Mouse (Mus musculus) hindbrain, embryonic 15.5 days (tissue): ENCODE measurements around the gene Olfr1079. TPM values are rescaled to one million over a fixed set of nuclear protein-coding genes. Genes with fewer than 3 reads are reported as not detected.
"Not testable (repeated sequence)": the region's sequence is repeated elsewhere in the genome, so short reads cannot be mapped to it uniquely, and the experiment has no call there.

Source experiments
- ATAC-seq: fragments of 200-750 bp; cut with Nextera tagmentation; 2 replicates; pipeline ENCODE4 v1.8.0; 2017; ENCODE audit warnings: low read depth, moderate number of reproducible peaks, moderate TSS enrichment; ENCODE audit not compliant: low FRiP score
- H3K27ac ChIP-seq: fragments of 300-500 bp; sonication (generic); replicated peaks from 2 replicates; pipeline ENCODE4 v1.5.1; 2015; ENCODE audit warnings: mild to moderate bottlenecking, inconsistent platforms
- H3K27me3 ChIP-seq: fragments of 300-500 bp; sonication (generic); 2 replicates; pipeline ENCODE4 v1.6.1; 2015; ENCODE audit warnings: control low read depth, inconsistent platforms
- H3K36me3 ChIP-seq: fragments of 300-500 bp; sonication (generic); 2 replicates; pipeline ENCODE4 v1.6.1; 2015; ENCODE audit warnings: control low read depth, inconsistent platforms
- H3K4me1 ChIP-seq: fragments of 300-500 bp; sonication (generic); replicated peaks from 2 replicates; pipeline ENCODE4 v1.6.1; 2015; ENCODE audit warnings: control low read depth, inconsistent platforms
- H3K4me2 ChIP-seq: fragments of 300-500 bp; sonication (generic); 2 replicates; pipeline ENCODE4 v1.6.1; 2015; ENCODE audit warnings: moderate library complexity, mild to moderate bottlenecking, inconsistent platforms
- H3K4me3 ChIP-seq: fragments of 300-500 bp; sonication (generic); 2 replicates; pipeline ENCODE4 v1.5.1; 2015; ENCODE audit warnings: mild to moderate bottlenecking, inconsistent platforms
- H3K9ac ChIP-seq: fragments of 300-500 bp; sonication (generic); 2 replicates; pipeline ENCODE4 v1.6.1; 2015; ENCODE audit warnings: inconsistent platforms
- H3K9me3 ChIP-seq: fragments of 300-500 bp; sonication (generic); 2 replicates; pipeline ENCODE4 v1.6.1; 2016; ENCODE audit warnings: control low read depth, inconsistent platforms
- WGBS: fragments of 180-500 bp; shearing (Covaris S2); methylation state at CpG from one replicate; pipeline ENCODE4 v1.1.7; 2015; 5-methylcytosine and 5-hydroxymethylcytosine counted together
- polyA plus RNA-seq: library from polyadenylated mRNA; unstranded; fragments of >200 nt; fragmentation: Nextera tagmentation; extraction: Ambion mirVana; gene quantifications from 2 replicates; pipeline ENCODE4 v1.2.1, GENCODE M21; 2015

Gene Olfr1079
- polyA plus RNA-seq, result not detected in 2 replicates

DNA sequence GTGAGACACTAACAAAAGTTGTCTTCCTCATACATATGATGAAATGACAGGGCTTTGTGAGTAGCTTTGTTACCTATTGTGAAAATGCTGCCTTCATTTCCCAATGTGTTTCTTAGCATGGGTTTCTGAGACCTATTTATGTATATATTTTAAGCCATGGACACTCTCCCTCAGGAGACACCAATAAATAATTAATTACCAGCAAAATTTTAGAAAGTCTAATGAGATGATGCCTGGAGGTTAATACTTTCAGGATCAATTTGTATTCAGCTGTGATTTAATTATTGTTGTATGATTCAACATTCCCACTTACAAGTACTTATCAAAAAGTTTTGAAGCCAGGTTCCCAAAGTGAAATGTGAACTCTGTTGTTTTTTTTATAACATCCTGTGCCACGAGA lies at the start of gene Olfr1079:
Gene Olfr1079 (minus strand): TSS at position 101 of the 400 bp plus-strand sequence.
- H3K4me2 ChIP-seq, result no peak within 1 kb of the TSS
- H3K4me1 ChIP-seq, result no peaks in the 10 kb centered on the region
- no peak within 1 kb of the TSS for H3K4me3 ChIP-seq
- no peak for ATAC-seq
- H3K36me3 ChIP-seq, result no peaks in the 10 kb centered on the region
- H3K27me3 ChIP-seq, result no peaks in the 10 kb centered on the region
- H3K9ac ChIP-seq, result no peak within 1 kb of the TSS
- no peaks in the 10 kb centered on the region for H3K9me3 ChIP-seq
- no peak within 1 kb of the TSS for H3K27ac ChIP-seq
- WGBS, result 67% methylated on average over 1 of the region's 1 CpGs

DNA sequence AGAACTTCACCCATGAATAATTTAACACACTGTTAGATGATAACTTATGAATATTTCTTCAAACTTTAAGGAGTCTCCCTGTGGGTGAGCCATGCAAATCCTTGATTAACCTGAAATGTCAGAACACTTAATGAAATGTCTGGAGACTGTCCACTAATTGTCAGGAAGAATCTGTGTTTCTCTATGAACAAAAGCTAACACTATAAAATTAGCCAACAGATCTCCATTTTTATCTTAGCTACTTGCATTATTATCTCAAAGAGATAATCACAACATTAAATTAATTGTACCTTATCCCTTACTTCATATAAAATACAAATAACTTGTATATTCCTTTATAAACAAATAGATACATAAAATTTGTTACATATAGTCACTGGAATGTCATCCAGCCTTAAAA lies 15.9 kb upstream of the Olfr1079 start, which contains the start of gene Olfr1080:
Gene Olfr1080 (minus strand): TSS at position 101 of the 400 bp plus-strand sequence.
- H3K36me3 ChIP-seq, H3K9ac ChIP-seq, H3K27ac ChIP-seq, ATAC-seq, H3K4me3 ChIP-seq, H3K4me2 ChIP-seq, H3K9me3 ChIP-seq, H3K27me3 ChIP-seq, H3K4me1 ChIP-seq: not testable (repeated sequence)

DNA sequence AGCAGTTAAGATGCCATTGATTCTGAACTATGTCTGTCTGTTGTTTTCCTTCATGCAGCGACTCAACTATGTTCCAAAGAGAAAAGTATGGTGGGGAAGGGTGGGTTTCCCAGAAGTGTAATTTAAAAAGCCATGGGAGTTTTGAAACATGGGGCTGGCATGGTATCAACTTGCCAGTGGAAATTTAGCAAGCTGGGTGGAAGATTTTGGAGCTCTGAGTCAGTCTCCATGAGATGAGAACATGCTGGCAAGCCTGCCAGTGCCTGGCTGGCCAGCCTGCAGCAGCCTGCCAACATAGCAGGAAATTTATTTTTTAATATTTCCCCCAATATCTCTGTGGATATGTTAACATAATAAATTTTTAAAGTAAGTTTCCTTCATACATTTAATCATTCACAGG lies 11.3 kb downstream of the Olfr1079 start:
- WGBS, result 79% methylated on average over 1 of the region's 1 CpGs
- no peak for ATAC-seq
- no peak overlapping the region for H3K4me2 ChIP-seq
- no peaks in the 10 kb centered on the region for H3K36me3 ChIP-seq
- H3K27me3 ChIP-seq, result no peaks in the 10 kb centered on the region
- no peak overlapping the region for H3K9ac ChIP-seq
- H3K4me1 ChIP-seq, result no peaks in the 10 kb centered on the region
- no peak overlapping the region for H3K4me3 ChIP-seq
- no peaks in the 10 kb centered on the region for H3K9me3 ChIP-seq
- H3K27ac ChIP-seq, result no peak overlapping the region

DNA sequence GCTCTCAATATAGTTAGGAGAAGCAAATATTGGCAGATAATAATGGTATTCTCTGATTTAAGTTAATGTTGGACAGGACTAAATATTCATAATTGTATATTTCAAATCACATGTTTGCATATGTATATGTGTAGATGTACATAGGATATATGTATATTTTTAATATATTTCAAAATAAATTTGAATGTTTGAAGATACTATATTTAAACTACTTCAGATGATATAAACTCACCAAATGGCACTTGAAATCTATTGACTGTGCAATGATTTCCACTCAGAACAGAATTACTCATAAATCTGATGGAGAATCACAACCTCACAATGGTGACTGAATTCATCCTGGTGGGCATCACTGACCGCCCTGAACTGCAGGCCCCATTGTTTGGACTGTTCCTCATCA lies 34.1 kb downstream of the Olfr1079 start, which contains the start of gene Olfr1076:
Gene Olfr1076 (plus strand): TSS at position 301 of the 400 bp plus-strand sequence.
- ATAC-seq, result no peak
- H3K4me1 ChIP-seq, result no peaks in the 10 kb centered on the region
- WGBS, result 84% methylated on average over 1 of the region's 1 CpGs
- H3K9me3 ChIP-seq, result no peaks in the 10 kb centered on the region
- no peak within 1 kb of the TSS for H3K9ac ChIP-seq
- no peak within 1 kb of the TSS for H3K4me3 ChIP-seq
- H3K4me2 ChIP-seq, result no peak within 1 kb of the TSS
- no peaks in the 10 kb centered on the region for H3K36me3 ChIP-seq
- H3K27ac ChIP-seq, result no peak within 1 kb of the TSS
- no peaks in the 10 kb centered on the region for H3K27me3 ChIP-seq

DNA sequence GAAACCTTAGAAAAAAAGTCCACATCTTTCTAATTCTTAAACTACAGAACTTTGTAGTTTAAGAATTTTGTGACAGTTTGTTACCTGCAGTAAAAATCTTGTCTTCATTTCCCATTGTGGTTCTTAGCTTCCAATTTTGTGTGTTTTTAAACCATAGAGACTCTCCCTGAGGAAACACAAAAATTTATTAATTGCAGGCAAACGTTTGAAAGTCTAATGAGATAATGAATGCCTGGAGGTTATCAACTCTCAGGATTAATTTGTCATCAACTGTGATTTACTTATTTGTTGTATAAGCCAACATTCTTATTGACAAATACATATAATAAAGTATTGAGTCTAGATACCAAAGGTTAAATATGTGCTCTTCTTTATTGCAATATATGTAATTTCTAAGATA lies 55.0 kb downstream of the Olfr1079 start, which contains the start of gene Olfr228:
Gene Olfr228 (minus strand): TSS at position 101 of the 400 bp plus-strand sequence.
- WGBS, result 38% methylated on average over 1 of the region's 1 CpGs
- Histone ChIP-seq H3K4me2 (no peak within 1 kb of the TSS), H3K27ac (no peak within 1 kb of the TSS), H3K4me3 (no peak within 1 kb of the TSS), H3K9me3 (no peaks in the 10 kb centered on the region), H3K4me1 (no peaks in the 10 kb centered on the region), H3K9ac (no peak within 1 kb of the TSS), H3K36me3 (no peaks in the 10 kb centered on the region), H3K27me3 (no peaks in the 10 kb centered on the region)
- ATAC-seq, result no peak

Other genes with a start within 250 kb of the Olfr1079 start
- not detected in 2 replicates for gene Olfr1053, start 227.2 kb downstream of the Olfr1079 start, polyA plus RNA-seq
- not detected in 2 replicates for gene Olfr1054, start 207.0 kb downstream of the Olfr1079 start, polyA plus RNA-seq
- gene Olfr1055, start 192.2 kb downstream of the Olfr1079 start, polyA plus RNA-seq, result not detected in 2 replicates
- gene Olfr1056, start 180.0 kb downstream of the Olfr1079 start, polyA plus RNA-seq, result not detected in 2 replicates
- not detected in 2 replicates for gene Olfr1057, start 164.1 kb downstream of the Olfr1079 start, polyA plus RNA-seq
- not detected in 2 replicates for gene Olfr1058, start 153.9 kb downstream of the Olfr1079 start, polyA plus RNA-seq
- not detected in 2 replicates for gene Olfr1061, start 128.4 kb downstream of the Olfr1079 start, polyA plus RNA-seq
- not detected in 2 replicates for gene Olfr1062, start 115.7 kb downstream of the Olfr1079 start, polyA plus RNA-seq
- not detected in 2 replicates for gene Olfr1065, start 91.9 kb downstream of the Olfr1079 start, polyA plus RNA-seq
- not detected in 2 replicates for gene Olfr1066, start 86.2 kb downstream of the Olfr1079 start, polyA plus RNA-seq
- not detected in 2 replicates for gene Olfr228, start 55.1 kb downstream of the Olfr1079 start, polyA plus RNA-seq
- gene Olfr1076, start 34.0 kb downstream of the Olfr1079 start, polyA plus RNA-seq, result not detected in 2 replicates
- gene Olfr1080, start 15.8 kb upstream of the Olfr1079 start, polyA plus RNA-seq, result not detected in 2 replicates
- gene Olfr1082, start 56.5 kb upstream of the Olfr1079 start, polyA plus RNA-seq, result not detected in 2 replicates
- not detected in 2 replicates for gene Olfr1084, start 97.2 kb upstream of the Olfr1079 start, polyA plus RNA-seq
- not detected in 2 replicates for gene Olfr1085, start 119.5 kb upstream of the Olfr1079 start, polyA plus RNA-seq
- not detected in 2 replicates for gene Olfr1086, start 137.6 kb upstream of the Olfr1079 start, polyA plus RNA-seq
- not detected in 2 replicates for gene Olfr1087, start 155.9 kb upstream of the Olfr1079 start, polyA plus RNA-seq
- gene Olfr1089, start 191.2 kb upstream of the Olfr1079 start, polyA plus RNA-seq, result not detected in 2 replicates
- gene Olfr1090, start 216.5 kb upstream of the Olfr1079 start, polyA plus RNA-seq, result not detected in 2 replicates
- not detected in 2 replicates for gene Olfr1093, start 240.0 kb upstream of the Olfr1079 start, polyA plus RNA-seq